Mouse (Mus musculus) kidney, embryonic 14.5 days (tissue): Measurements from ENCODE around the gene Dnlz. TPM values are rescaled to one million over a fixed set of nuclear protein-coding genes. Genes with fewer than 3 reads are reported as not detected.
A peak's percentile ranks its signal among the peaks of the same experiment; 100 is the strongest.
"Not testable (repeated sequence)": the region's sequence is repeated elsewhere in the genome, so short reads cannot be mapped to it uniquely, and the experiment has no call there.

ENCODE experiments used
- ATAC-seq: fragments of 200-750 bp; cut with Nextera tagmentation; 2 replicates; pipeline ENCODE4 v1.8.0; 2017; ENCODE audit warnings: moderate number of reproducible peaks, mild to moderate bottlenecking, moderate TSS enrichment, moderate library complexity; ENCODE audit not compliant: low FRiP score, low TSS enrichment
- H3K27ac ChIP-seq: fragments of 300-500 bp; sonication (generic); 2 replicates; pipeline ENCODE4 v1.5.1; 2014; ENCODE audit warnings: low read depth, mild to moderate bottlenecking, low read length, moderate library complexity, mixed read lengths
- H3K27me3 ChIP-seq: fragments of 300-500 bp; sonication (generic); 2 replicates; pipeline ENCODE4 v1.6.1; 2014; ENCODE audit warnings: mild to moderate bottlenecking, low read length; ENCODE audit not compliant: control insufficient read depth, insufficient read depth
- H3K36me3 ChIP-seq: fragments of 300-500 bp; sonication (generic); 2 replicates; pipeline ENCODE4 v1.6.1; 2014; ENCODE audit warnings: low read length, mixed read lengths; ENCODE audit not compliant: control insufficient read depth, insufficient read depth
- H3K4me1 ChIP-seq: fragments of 300-500 bp; sonication (generic); 2 replicates; pipeline ENCODE4 v1.6.1; 2014; ENCODE audit warnings: low read length, mixed read lengths; ENCODE audit not compliant: control insufficient read depth, insufficient read depth
- H3K4me2 ChIP-seq: fragments of 300-500 bp; sonication (generic); replicated peaks from 2 replicates; pipeline ENCODE4 v1.6.1; 2014; ENCODE audit warnings: low read depth, mild to moderate bottlenecking, low read length
- H3K4me3 ChIP-seq: fragments of 300-500 bp; sonication (generic); 2 replicates; pipeline ENCODE4 v1.5.1; 2014; ENCODE audit warnings: mild to moderate bottlenecking, low read length
- H3K9ac ChIP-seq: fragments of 300-500 bp; sonication (generic); 2 replicates; pipeline ENCODE4 v1.6.1; 2014; ENCODE audit warnings: low read depth, mild to moderate bottlenecking, low read length, moderate library complexity
- H3K9me3 ChIP-seq: fragments of 300-500 bp; sonication (generic); 2 replicates; pipeline ENCODE4 v1.6.1; 2016; ENCODE audit warnings: low read length; ENCODE audit not compliant: control insufficient read depth
- WGBS: fragments of 180-500 bp; shearing (Covaris S2); extraction: QIAGEN DNeasy Blood & Tissue Kit; methylation state at CpG from one replicate; pipeline ENCODE4 v1.1.7; 2014; 5-methylcytosine and 5-hydroxymethylcytosine counted together
- polyA plus RNA-seq: library from polyadenylated mRNA; unstranded; fragments of >200 nt; fragmentation: Nextera tagmentation; extraction: Ambion mirVana; gene quantifications from 2 replicates; pipeline ENCODE4 v1.2.1, GENCODE M21; 2014

The Dnlz gene
- polyA plus RNA-seq, 1 experiment from 2014 or later = 33.3 TPM

DNA sequence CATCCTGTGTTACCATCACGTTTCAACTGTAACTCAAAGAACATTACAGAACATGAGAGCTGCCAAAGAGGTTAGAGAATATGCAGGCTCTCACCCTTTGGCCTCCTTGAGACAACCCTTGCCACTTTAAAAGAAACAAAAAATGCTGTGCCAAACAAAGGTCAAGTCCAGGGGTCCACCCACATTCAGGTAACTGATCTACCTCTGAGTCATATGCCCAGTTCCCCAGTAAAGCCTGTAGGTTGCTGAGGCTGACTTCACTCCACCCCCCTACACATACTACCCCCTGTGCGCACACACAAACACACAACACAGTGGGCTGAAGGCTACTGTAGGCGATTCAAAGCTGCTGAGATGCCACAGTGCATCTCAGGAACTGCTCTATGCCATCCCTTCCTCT is 35.8 kb upstream of the Dnlz start:
- Histone ChIP-seq H3K4me3 (no peak overlapping the region; the same call in 1 of the 2 replicates), H3K9me3 (no peaks in the 10 kb centered on the region), H3K36me3 (peaks cover 76% of the 10 kb centered on the region), H3K9ac (no peak overlapping the region; the same call in 1 of the 2 replicates), H3K27me3 (no peaks in the 10 kb centered on the region), H3K27ac (no peak overlapping the region), H3K4me1 (peaks cover 12% of the 10 kb centered on the region), H3K4me2 (peak overlapping the region; percentile 96)
- 91% methylated on average over 3 of the region's 3 CpGs for WGBS
- ATAC-seq = no peak

DNA sequence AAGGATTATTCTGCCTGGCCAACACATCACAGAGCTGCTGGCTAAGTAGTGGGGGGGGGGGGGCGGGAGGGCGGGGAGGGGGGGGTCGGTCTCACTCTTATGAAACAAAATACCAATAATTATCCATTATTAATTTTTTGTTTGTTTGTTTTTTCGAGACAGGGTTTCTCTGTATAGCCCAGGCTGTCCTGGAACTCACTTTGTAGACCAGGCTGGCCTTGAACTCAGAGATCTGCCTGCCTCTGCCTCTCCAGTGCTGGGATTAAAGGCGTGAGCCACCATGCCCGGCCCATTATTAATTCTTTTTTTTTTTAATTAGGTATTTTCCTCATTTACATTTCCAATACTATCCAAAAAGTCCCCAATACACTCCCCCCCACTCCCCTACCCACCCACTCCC is 29.0 kb upstream of the Dnlz start:
- not testable (repeated sequence) for ATAC-seq, H3K27ac ChIP-seq, H3K27me3 ChIP-seq, H3K9me3 ChIP-seq, H3K4me1 ChIP-seq
- Histone ChIP-seq H3K9ac (peak overlapping the region; percentile 82), H3K4me3 (peak overlapping the region; percentile 84), H3K36me3 (peaks cover 64% of the 10 kb centered on the region), H3K4me2 (peak overlapping the region; percentile 78)
- 38% methylated on average over 6 of the region's 6 CpGs for WGBS

DNA sequence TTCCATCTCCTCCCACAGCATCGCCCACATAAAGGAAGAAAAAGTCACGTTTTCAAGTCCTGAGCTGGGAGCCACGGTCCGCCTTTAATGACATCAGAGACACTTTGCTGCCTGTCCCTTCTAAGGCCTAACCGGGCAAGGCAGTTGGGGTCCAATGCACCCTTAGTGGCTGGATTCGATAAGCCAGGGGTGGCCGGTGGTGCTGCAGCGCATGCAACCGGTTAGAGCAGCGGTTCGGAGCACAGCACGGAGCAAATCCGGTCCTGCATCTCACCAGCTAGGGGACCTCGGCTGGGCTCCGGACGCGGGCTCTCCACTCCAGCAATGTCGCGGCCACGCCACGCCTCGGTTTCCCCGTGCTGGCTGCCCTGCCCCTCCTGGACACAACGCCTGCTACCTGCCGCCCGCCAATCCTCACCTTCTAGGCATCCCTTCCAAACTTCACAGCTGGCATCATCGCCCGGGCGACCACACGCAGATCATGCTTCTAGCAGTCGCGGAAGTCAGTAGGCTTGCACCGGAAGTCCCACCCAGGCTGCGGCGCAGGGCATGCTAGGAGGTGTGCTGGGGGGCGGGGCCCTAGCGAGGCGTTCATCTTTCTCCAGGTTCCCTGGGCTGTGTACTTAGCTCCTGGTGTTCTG is 28.3 kb upstream of the Dnlz start, which contains the start of gene Snapc4:
Snapc4 (minus strand) TSS at position 523 of the 641 bp plus-strand sequence.
- Histone ChIP-seq H3K4me1 (no peaks in the 10 kb centered on the region), H3K4me2 (peak within 1 kb of the TSS; percentile 78), H3K27ac (peak within 1 kb of the TSS; percentile 59), H3K27me3 (no peaks in the 10 kb centered on the region), H3K4me3 (peak within 1 kb of the TSS; percentile 84), H3K9me3 (no peaks in the 10 kb centered on the region), H3K36me3 (peaks cover 63% of the 10 kb centered on the region), H3K9ac (peak within 1 kb of the TSS; percentile 82)
- under 1% methylated on average over 38 of the region's 38 CpGs for WGBS
- peak; percentile 97 for ATAC-seq

DNA sequence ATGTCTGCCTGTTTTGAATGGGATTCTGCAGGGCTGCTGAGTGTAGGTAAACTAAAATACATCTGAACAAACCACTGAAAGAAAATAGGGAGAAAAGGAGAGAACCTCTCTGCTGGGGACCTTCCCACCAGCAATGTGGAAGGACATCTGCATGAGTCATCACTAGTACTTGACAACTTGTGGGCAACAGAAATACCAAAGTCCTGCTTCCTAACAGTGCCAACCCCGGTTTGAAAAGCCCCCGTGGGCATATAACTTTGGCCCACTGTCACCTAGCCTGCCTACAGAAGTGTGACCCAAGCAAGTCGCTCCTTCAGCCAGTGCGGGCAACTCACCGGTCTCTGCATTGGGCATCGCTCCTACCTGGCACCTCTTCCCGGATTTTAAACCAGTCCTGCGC is 20.5 kb upstream of the Dnlz start:
- Histone ChIP-seq H3K9ac (no peak overlapping the region), H3K4me3 (no peak overlapping the region), H3K9me3 (no peaks in the 10 kb centered on the region), H3K36me3 (peaks cover 95% of the 10 kb centered on the region), H3K27me3 (no peaks in the 10 kb centered on the region), H3K4me1 (no peaks in the 10 kb centered on the region), H3K27ac (no peak overlapping the region), H3K4me2 (no peak overlapping the region)
- WGBS = 97% methylated on average over 8 of the region's 8 CpGs
- no peak for ATAC-seq

DNA sequence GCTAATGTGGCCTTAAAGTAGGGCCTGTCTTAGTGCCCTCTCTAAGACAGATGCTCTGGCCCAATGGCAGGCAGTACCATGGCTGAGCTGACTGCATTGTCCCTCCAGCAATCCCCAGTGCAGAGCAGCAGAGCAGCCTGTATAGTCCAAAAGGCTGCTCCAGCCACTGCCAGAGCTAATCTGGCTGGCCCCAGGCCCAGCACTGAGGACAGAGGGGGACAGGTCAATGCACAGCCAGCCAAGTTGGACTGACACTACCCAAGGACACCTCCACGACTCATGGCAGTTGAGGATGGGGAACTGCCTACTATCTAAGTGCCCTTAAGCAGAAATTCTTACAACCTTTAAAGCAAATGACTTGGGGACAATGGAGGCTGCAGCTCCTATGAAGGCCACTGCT is 16.7 kb upstream of the Dnlz start:
- Histone ChIP-seq H3K9ac (no peak overlapping the region), H3K4me2 (no peak overlapping the region), H3K27me3 (no peaks in the 10 kb centered on the region), H3K9me3 (no peaks in the 10 kb centered on the region), H3K4me1 (no peaks in the 10 kb centered on the region), H3K27ac (no peak overlapping the region), H3K4me3 (no peak overlapping the region), H3K36me3 (peaks cover 94% of the 10 kb centered on the region)
- WGBS = 80% methylated on average over 1 of the region's 1 CpGs
- ATAC-seq = no peak

DNA sequence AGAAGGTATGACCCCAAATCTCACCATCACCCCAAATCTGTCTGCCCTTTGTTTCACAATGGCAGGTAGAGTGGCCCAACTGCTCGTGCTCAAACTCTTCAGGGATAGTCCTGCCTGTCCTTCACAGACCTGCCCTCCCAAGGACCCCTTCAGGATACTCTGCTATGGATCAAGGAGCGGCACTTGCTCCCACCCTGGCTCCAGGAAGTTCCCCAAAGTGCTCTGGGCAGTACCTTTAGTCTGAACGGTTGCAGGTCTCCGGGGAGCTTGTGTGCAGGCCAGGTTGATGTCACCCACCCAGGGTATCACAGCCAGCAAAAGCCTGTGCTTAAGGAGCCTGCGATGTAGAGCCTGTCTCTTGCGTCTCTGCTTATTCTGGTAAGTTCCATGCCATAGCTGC is 16.0 kb upstream of the Dnlz start:
- H3K36me3 ChIP-seq = peaks cover 92% of the 10 kb centered on the region
- ATAC-seq = no peak
- no peaks in the 10 kb centered on the region for H3K9me3 ChIP-seq
- 95% methylated on average over 6 of the region's 6 CpGs for WGBS
- no peak overlapping the region for H3K9ac ChIP-seq
- H3K4me2 ChIP-seq = no peak overlapping the region
- H3K27ac ChIP-seq = no peak overlapping the region
- no peaks in the 10 kb centered on the region for H3K27me3 ChIP-seq
- no peak overlapping the region for H3K4me3 ChIP-seq
- no peaks in the 10 kb centered on the region for H3K4me1 ChIP-seq

DNA sequence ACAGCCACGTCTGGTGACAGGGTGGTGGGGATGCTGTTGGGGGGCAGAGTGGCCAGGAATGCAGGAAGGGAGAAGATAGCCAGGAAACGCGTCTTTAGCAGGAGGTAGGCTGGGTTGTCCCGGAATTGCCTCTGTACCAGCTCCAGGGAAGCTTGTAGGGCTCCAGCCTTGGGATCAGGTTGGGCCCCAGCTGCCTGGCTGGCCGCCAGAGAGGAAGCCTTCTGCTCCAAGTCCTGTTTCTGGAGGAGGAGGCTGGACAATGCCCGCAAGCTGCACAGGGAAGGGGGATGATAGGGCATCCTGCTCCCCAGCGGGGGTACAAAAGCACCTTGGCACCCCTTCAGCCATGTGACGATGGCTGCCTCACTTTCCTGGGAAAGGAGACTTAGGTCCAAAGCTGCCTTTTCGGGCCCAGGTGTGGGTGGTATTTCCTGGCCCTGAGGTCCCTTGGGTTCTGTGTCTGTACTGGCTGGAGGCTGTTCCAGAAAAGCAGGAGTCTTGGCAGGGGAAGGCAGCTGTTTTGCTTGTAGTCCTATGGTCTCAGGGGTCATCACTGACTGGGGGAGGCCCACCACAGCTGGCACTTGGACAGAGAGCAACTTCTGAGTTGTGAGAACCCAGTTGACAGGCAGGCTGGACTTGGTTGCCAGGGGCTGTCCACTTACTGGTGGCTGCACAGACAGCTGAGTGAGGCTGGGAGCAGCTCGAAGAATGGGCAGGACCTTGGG is 13.0 kb upstream of the Dnlz start:
- Histone ChIP-seq H3K4me2 (no peak overlapping the region), H3K9me3 (no peaks in the 10 kb centered on the region), H3K27ac (no peak overlapping the region), H3K27me3 (no peaks in the 10 kb centered on the region), H3K36me3 (peaks cover 65% of the 10 kb centered on the region), H3K4me1 (no peaks in the 10 kb centered on the region), H3K4me3 (no peak overlapping the region), H3K9ac (no peak overlapping the region)
- ATAC-seq = no peak
- WGBS = 85% methylated on average over 10 of the region's 10 CpGs

DNA sequence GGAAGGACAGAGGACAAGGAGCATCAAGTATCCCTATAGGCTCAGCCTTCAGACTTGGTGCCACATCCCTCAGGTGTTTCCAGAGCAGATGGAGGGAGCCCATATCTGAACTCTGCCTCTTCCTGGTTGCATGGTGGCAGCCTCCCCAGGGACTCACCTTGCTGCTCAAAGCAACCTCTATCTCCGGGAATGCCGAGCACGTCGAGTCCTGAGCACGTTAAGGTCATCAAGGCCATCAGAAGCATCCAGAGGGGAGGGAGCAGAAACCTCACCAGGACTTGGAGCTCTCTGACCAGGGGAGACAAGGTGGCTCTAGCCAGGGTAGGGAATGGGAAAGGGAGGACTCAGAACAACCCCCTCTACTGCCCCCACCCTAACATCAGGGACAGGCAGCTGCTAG is 11.6 kb upstream of the Dnlz start:
- no peak overlapping the region for H3K27ac ChIP-seq
- 75% methylated on average over 5 of the region's 5 CpGs for WGBS
- no peaks in the 10 kb centered on the region for H3K9me3 ChIP-seq
- H3K4me2 ChIP-seq = no peak overlapping the region
- no peaks in the 10 kb centered on the region for H3K4me1 ChIP-seq
- H3K4me3 ChIP-seq = no peak overlapping the region
- peaks cover 51% of the 10 kb centered on the region for H3K36me3 ChIP-seq
- H3K27me3 ChIP-seq = no peaks in the 10 kb centered on the region
- H3K9ac ChIP-seq = no peak overlapping the region
- ATAC-seq = no peak

DNA sequence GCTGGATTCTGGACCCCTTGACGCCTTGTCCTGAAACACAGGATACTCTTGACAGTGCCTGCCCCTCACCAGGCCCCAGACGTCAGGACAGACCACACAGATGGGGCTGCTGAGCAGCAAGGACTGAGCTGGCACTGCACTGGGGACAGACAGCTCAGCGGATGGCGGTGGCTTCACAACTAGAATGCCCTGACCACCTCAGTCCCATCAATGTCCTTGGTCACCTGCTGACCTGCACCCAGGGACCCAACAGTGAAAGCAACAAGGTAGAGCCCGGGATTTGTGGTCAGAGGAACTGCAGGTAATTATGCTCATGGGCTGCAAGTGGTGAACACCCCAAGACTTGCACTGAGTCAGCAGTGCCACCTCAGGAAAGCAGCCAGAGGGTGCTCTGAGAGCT is 11.1 kb upstream of the Dnlz start:
- Histone ChIP-seq H3K27ac (no peak overlapping the region), H3K4me1 (no peaks in the 10 kb centered on the region; the same call in 1 of the 2 replicates), H3K9me3 (no peaks in the 10 kb centered on the region), H3K4me2 (no peak overlapping the region), H3K4me3 (no peak overlapping the region), H3K27me3 (no peaks in the 10 kb centered on the region), H3K36me3 (peaks cover 46% of the 10 kb centered on the region), H3K9ac (no peak overlapping the region)
- ATAC-seq = no peak
- WGBS = 82% methylated on average over 5 of the region's 5 CpGs
